Mouse (Mus musculus): ENCODE measurements at regions not wholly inside any gene's neighbourhood (a gene's known extent, or its start where the extent isn't known, plus 50 kb on each side); places are given as distances from the start of the nearest gene placed in this dataset.

DNA sequence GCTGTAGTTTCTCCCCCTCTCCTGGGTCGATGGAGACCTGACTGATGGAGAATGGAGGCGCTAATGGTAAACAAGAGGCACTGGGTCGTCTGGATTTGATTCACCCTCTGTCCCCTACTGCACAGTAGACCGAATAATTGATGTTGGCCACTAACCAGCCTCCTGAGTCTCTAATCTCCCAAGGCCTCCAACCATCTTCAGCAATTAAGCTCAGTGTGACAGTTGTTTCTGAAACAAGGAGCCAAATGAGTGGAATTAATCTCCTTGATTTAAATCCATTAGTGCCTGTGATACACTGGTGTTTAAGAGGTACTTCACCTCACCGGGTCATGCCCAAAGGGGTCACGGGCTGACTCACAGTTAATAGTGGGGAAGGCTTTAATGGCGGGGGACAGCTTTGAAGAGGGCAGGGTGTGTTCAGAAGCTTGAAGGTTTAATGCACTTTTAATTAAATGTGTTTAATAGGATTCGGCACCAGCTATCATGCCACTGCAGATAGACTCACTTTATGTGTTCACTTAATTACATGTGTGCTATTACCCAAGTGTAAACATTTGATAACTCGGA, 161.8 kb upstream of the Msx2 start:
- TF ChIP-seq CTCF (IDR thresholded peaks at IDR 0.05) (no peak), POLR2A (IDR thresholded peaks at IDR 0.05; ENCODE audit: insufficient read depth, low read depth, low read length) (no peak)

Measured in heart, adult 2 months (tissue).